Mouse (Mus musculus) kidney, postnatal 0 days (tissue): ENCODE data around the gene Vil1. TPM values are rescaled to one million over a fixed set of nuclear protein-coding genes. Genes with fewer than 3 reads are reported as not detected.

ENCODE experiments used
- ATAC-seq: fragments of 200-750 bp; cut with Nextera tagmentation; replicated peaks from 2 replicates; pipeline ENCODE4 v1.8.0; 2017; ENCODE audit warnings: low read depth, moderate number of reproducible peaks, moderate TSS enrichment, moderate library complexity; ENCODE audit not compliant: low FRiP score
- DNase-seq: peaks from one replicate; pipeline ENCODE4 v3.0.0-alpha.2; 2016; ENCODE audit warnings: low spot score
- H3K27ac ChIP-seq: fragments of 300-500 bp; sonication (generic); 2 replicates; pipeline ENCODE4 v1.5.1; 2014; ENCODE audit warnings: mild to moderate bottlenecking
- H3K27me3 ChIP-seq: fragments of 300-500 bp; sonication (generic); 2 replicates; pipeline ENCODE4 v1.6.1; 2014; ENCODE audit warnings: low read length, mixed read lengths; ENCODE audit not compliant: insufficient read depth
- H3K36me3 ChIP-seq: fragments of 300-500 bp; sonication (generic); 2 replicates; pipeline ENCODE4 v1.6.1; 2014; ENCODE audit warnings: low read length, mixed read lengths; ENCODE audit not compliant: insufficient read depth
- H3K4me1 ChIP-seq: fragments of 300-500 bp; sonication (generic); replicated peaks from 2 replicates; pipeline ENCODE4 v1.6.1; 2014; ENCODE audit warnings: antibody characterized with exemption, low read length, mixed read lengths; ENCODE audit not compliant: insufficient read depth
- H3K4me2 ChIP-seq: fragments of 300-500 bp; sonication (generic); 2 replicates; pipeline ENCODE4 v1.6.1; 2014; ENCODE audit warnings: mild to moderate bottlenecking, low read length, moderate library complexity, mixed read lengths
- H3K4me3 ChIP-seq: fragments of 300-500 bp; sonication (generic); replicated peaks from 2 replicates; pipeline ENCODE4 v1.5.1; 2014; ENCODE audit warnings: low read depth, low read length
- H3K9ac ChIP-seq: fragments of 300-500 bp; sonication (generic); 2 replicates; pipeline ENCODE4 v1.6.1; 2014; ENCODE audit warnings: low read depth, low read length
- H3K9me3 ChIP-seq: fragments of 300-500 bp; sonication (generic); replicated peaks from 2 replicates; pipeline ENCODE4 v1.6.1; 2016; ENCODE audit warnings: low read length, inconsistent platforms, mixed read lengths
- CTCF ChIP-seq: IDR thresholded peaks from 2 replicates; pipeline ENCODE4 v1.5.1; 2016; ENCODE audit warnings: antibody characterized with exemption, low read depth, mild to moderate bottlenecking, moderate library complexity
- WGBS: fragments of 180-500 bp; shearing (Covaris S2); extraction: QIAGEN DNeasy Blood & Tissue Kit; methylation state at CpG from one replicate; pipeline ENCODE4 v1.1.7; 2014; 5-methylcytosine and 5-hydroxymethylcytosine counted together
- polyA plus RNA-seq: library from polyadenylated mRNA; unstranded; fragments of >200 nt; fragmentation: Nextera tagmentation; extraction: Ambion mirVana; gene quantifications from 2 replicates; pipeline ENCODE4 v1.2.1, GENCODE M21; 2015

Gene Vil1
- polyA plus RNA-seq, 1 experiment from 2014 or later = 17.0 TPM

DNA sequence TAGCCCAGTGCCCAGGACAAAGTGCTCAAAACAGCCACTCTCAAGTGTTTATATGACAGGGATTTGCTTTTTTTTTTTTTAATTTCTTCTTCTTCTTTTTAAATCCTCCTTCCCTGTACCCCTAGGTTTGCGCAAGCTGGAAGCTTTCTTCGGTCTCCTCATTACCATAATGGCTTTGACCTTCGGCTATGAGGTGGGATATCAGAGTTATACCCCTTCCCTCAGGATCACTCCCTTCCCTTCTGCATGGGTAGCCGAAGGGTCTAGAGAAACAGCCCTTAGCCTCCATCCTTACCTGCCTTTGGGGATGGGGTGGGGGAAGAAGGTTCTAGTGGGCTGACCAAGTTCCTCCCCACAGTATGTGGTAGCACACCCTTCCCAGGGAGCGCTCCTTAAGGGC, 28.7 kb upstream of the Vil1 start:
- H3K9ac ChIP-seq = no peak overlapping the region
- no peak for DNase-seq
- WGBS = 82% methylated on average over 5 of the region's 5 CpGs
- H3K27ac ChIP-seq = no peak overlapping the region
- H3K4me3 ChIP-seq = no peak overlapping the region
- ATAC-seq = no peak
- no peaks in the 10 kb centered on the region for H3K9me3 ChIP-seq
- H3K36me3 ChIP-seq = no peaks in the 10 kb centered on the region
- H3K4me1 ChIP-seq = no peaks in the 10 kb centered on the region
- no peak for TF ChIP-seq CTCF
- no peaks in the 10 kb centered on the region for H3K27me3 ChIP-seq
- H3K4me2 ChIP-seq = no peak overlapping the region

DNA sequence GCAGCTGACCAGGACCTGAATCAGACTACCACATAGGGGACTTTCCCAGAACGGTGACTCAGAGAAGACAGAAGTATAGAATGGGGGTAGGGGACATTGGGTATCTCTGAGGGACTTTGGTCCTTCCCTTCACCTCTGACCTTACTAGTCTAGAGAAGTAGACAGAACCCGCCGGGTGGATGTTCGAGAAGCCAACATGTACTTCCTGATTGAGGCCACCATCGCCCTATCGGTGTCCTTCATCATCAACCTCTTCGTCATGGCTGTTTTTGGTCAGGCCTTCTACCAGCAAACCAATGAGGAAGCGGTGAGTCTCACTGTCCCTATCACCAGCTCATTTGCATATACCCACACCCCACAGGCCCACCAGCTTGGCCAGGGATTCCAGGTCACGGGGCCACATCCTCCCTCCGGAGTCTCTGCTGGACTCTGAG, 27.6 kb upstream of the Vil1 start:
- no peak for TF ChIP-seq CTCF
- no peak overlapping the region for H3K4me3 ChIP-seq
- DNase-seq (no peak), ATAC-seq (no peak; the same call in 1 of the 2 replicates)
- no peak overlapping the region for H3K27ac ChIP-seq
- no peaks in the 10 kb centered on the region for H3K27me3 ChIP-seq
- no peaks in the 10 kb centered on the region for H3K9me3 ChIP-seq
- 91% methylated on average over 10 of the region's 10 CpGs for WGBS
- no peak overlapping the region for H3K9ac ChIP-seq
- no peaks in the 10 kb centered on the region for H3K36me3 ChIP-seq
- no peaks in the 10 kb centered on the region for H3K4me1 ChIP-seq
- H3K4me2 ChIP-seq = no peak overlapping the region

DNA sequence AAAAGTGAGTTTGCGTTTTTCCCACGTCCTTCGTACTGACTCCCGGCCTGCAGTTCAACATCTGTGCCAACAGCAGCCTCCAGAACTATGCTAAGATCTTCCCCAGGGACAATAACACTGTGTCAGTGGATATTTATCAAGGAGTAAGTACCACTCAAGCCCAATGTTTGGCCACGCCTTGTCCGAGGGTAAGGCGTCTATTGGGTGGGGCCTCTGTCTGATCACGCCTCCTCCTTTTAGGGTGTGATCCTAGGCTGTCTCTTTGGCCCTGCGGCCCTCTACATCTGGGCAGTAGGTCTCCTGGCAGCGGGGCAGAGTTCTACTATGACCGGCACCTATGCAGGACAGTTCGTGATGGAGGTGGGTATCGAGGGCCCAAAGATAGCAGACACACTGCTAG, 25.8 kb upstream of the Vil1 start:
- 0 out of 2 replicates have a peak, but pooled peaks cover 5% of the 10 kb centered on the region for H3K4me1 ChIP-seq
- DNase-seq = no peak
- no peak overlapping the region for H3K27ac ChIP-seq
- no peak overlapping the region for H3K9ac ChIP-seq
- no peaks in the 10 kb centered on the region for H3K27me3 ChIP-seq
- H3K9me3 ChIP-seq = no peaks in the 10 kb centered on the region
- no peak for TF ChIP-seq CTCF
- H3K4me3 ChIP-seq = no peak overlapping the region
- no peak overlapping the region for H3K4me2 ChIP-seq
- WGBS = 83% methylated on average over 13 of the region's 13 CpGs
- no peaks in the 10 kb centered on the region for H3K36me3 ChIP-seq
- ATAC-seq = no peak

- Histone ChIP-seq H3K27ac (no peak overlapping the region), H3K9ac (no peak overlapping the region), H3K4me3 (no peak overlapping the region), H3K36me3 (no peaks in the 10 kb centered on the region), H3K4me1 (0 out of 2 replicates have a peak, but pooled peaks cover 5% of the 10 kb centered on the region), H3K4me2 (no peak overlapping the region), H3K9me3 (no peaks in the 10 kb centered on the region), H3K27me3 (no peaks in the 10 kb centered on the region)
- no peak for ATAC-seq
- 80% methylated on average over 8 of the region's 8 CpGs for WGBS
- TF ChIP-seq CTCF = no peak
- DNase-seq = no peak
Observed at GRCm38 (mm10) chr1:74384525-74384924, 24.7 kb upstream of the Vil1 start.

- no peaks in the 10 kb centered on the region for H3K9me3 ChIP-seq
- no peaks in the 10 kb centered on the region for H3K36me3 ChIP-seq
- H3K27ac ChIP-seq = no peak overlapping the region
- H3K4me2 ChIP-seq = no peak overlapping the region
- ATAC-seq (no peak), DNase-seq (no peak)
- peaks cover 7% of the 10 kb centered on the region; the same call in 1 of the 2 replicates for H3K4me1 ChIP-seq
- H3K27me3 ChIP-seq = no peaks in the 10 kb centered on the region
- TF ChIP-seq CTCF = no peak
- H3K9ac ChIP-seq = no peak overlapping the region
- 93% methylated on average over 10 of the region's 10 CpGs for WGBS
- H3K4me3 ChIP-seq = no peak overlapping the region
Observed at GRCm38 (mm10) chr1:74385064-74385463, 24.1 kb upstream of the Vil1 start.

DNA sequence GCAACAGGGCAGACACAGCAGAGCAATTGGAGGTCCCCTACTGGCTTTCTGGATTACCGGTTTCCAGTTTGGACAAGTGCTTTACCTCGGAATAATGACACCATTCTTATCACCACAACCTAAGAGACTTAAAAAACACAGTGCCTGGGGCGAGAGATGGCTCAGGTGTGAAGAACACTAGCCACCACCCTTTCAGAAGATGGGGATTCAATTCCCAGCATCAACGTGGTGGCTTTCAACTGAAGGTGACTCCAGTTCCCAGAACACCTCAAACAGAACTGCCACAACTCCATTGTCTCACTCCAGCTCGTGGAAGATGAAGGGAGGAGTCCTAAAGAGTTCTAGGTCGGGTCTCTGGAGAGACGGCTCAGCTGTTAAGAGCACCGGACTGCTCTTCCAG, 23.6 kb upstream of the Vil1 start:
- H3K4me1 ChIP-seq = peaks cover 12% of the 10 kb centered on the region
- no peak overlapping the region for H3K9ac ChIP-seq
- WGBS = 85% methylated on average over 8 of the region's 8 CpGs
- no peak for TF ChIP-seq CTCF
- no peaks in the 10 kb centered on the region for H3K36me3 ChIP-seq
- no peaks in the 10 kb centered on the region for H3K27me3 ChIP-seq
- no peak overlapping the region for H3K27ac ChIP-seq
- ATAC-seq = no peak
- H3K9me3 ChIP-seq = no peaks in the 10 kb centered on the region
- no peak for DNase-seq
- no peak overlapping the region for H3K4me3 ChIP-seq
- no peak overlapping the region for H3K4me2 ChIP-seq

- H3K27me3 ChIP-seq = no peaks in the 10 kb centered on the region
- H3K9me3 ChIP-seq = no peaks in the 10 kb centered on the region
- H3K4me2 ChIP-seq = peak overlapping the region; percentile 55
- H3K27ac ChIP-seq = peak overlapping the region; percentile 93
- H3K36me3 ChIP-seq = no peaks in the 10 kb centered on the region
- H3K9ac ChIP-seq = peak overlapping the region; percentile 32; the same call in 1 of the 2 replicates
- TF ChIP-seq CTCF = no peak
- peaks cover 17% of the 10 kb centered on the region for H3K4me1 ChIP-seq
- ATAC-seq (no peak), DNase-seq (no peak)
- WGBS = 40% methylated on average over 7 of the region's 10 CpGs
- H3K4me3 ChIP-seq = peak overlapping the region; percentile 32
Observed at GRCm38 (mm10) chr1:74386363-74386713, 22.8 kb upstream of the Vil1 start.
